Mouse (Mus musculus) liver, embryonic 16.5 days (tissue): ENCODE measurements around the gene Aip. TPM values are rescaled to one million over a fixed set of nuclear protein-coding genes. Genes with fewer than 3 reads are reported as not detected.

Source experiments
- ATAC-seq: fragments of 200-750 bp; cut with Nextera tagmentation; 2 replicates; pipeline ENCODE4 v1.8.0; 2017; ENCODE audit warnings: low read depth, mild to moderate bottlenecking, moderate number of reproducible peaks, moderate library complexity
- H3K27ac ChIP-seq: fragments of 300-500 bp; sonication (generic); 2 replicates; pipeline ENCODE4 v1.5.1; 2014; ENCODE audit warnings: mild to moderate bottlenecking, low read length
- H3K27me3 ChIP-seq: fragments of 300-500 bp; sonication (generic); 2 replicates; pipeline ENCODE4 v1.6.1; 2014; ENCODE audit warnings: low read depth, low read length, mixed read lengths; ENCODE audit not compliant: control insufficient read depth, insufficient read depth
- H3K36me3 ChIP-seq: fragments of 300-500 bp; sonication (generic); 2 replicates; pipeline ENCODE4 v1.6.1; 2014; ENCODE audit warnings: mild to moderate bottlenecking; ENCODE audit not compliant: control insufficient read depth, insufficient read depth
- H3K4me1 ChIP-seq: fragments of 300-500 bp; sonication (generic); 2 replicates; pipeline ENCODE4 v1.6.1; 2014; ENCODE audit warnings: low read depth, low read length, mixed read lengths; ENCODE audit not compliant: control insufficient read depth
- H3K4me2 ChIP-seq: fragments of 300-500 bp; sonication (generic); 2 replicates; pipeline ENCODE4 v1.6.1; 2014; ENCODE audit warnings: low read depth, low read length, mixed read lengths
- H3K4me3 ChIP-seq: fragments of 300-500 bp; sonication (generic); 2 replicates; pipeline ENCODE4 v1.5.1; 2014; ENCODE audit warnings: low read depth, mild to moderate bottlenecking, low read length
- H3K9ac ChIP-seq: fragments of 300-500 bp; sonication (generic); 2 replicates; pipeline ENCODE4 v1.6.1; 2014; ENCODE audit warnings: low read depth, low read length
- H3K9me3 ChIP-seq: fragments of 300-500 bp; sonication (generic); replicated peaks from 2 replicates; pipeline ENCODE4 v1.6.1; 2016; ENCODE audit warnings: low read length; ENCODE audit not compliant: control insufficient read depth
- WGBS: fragments of 180-500 bp; shearing (Covaris S2); extraction: QIAGEN DNeasy Blood & Tissue Kit; methylation state at CpG from one replicate; pipeline ENCODE4 v1.1.7; 2014; ENCODE audit not compliant: insufficient replicate concordance; 5-methylcytosine and 5-hydroxymethylcytosine counted together
- polyA plus RNA-seq: library from polyadenylated mRNA; unstranded; fragments of >200 nt; fragmentation: Nextera tagmentation; extraction: Ambion mirVana; gene quantifications from 2 replicates; pipeline ENCODE4 v1.2.1, GENCODE M21; 2015

Gene Aip
- polyA plus RNA-seq, 1 experiment from 2014 or later = 32.4 TPM

DNA sequence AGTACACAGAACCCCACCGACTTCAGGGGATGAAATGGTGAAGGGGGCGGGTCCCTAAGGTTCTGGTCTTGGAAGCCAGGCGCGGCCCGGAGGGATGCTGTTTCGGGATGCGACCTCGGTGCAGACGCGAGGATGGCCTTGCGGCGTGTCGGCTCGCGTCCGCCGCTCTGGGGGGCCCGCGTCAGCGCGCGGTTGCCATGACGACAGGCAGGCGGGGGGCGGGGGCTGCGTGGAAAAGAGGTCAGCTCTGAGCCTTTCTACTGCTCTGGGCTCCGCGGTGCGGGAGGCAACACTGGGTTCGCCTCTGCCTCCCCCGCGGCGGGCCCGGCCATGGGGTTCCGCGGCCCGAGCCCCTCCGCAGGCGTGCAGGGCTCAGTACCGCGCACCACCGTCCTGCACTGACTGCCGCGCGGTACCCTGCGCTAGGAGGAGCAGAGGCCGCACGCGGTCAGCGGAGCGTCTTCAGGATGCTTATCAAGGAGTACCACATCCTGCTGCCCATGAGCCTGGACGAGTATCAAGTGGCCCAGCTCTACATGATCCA is 24.9 kb downstream of the Aip start:
- WGBS = 1% methylated on average over 52 of the region's 52 CpGs
- peaks cover 24% of the 10 kb centered on the region for H3K27me3 ChIP-seq
- H3K4me2 ChIP-seq = peak overlapping the region; percentile 99
- H3K4me3 ChIP-seq = peak overlapping the region; percentile 66
- H3K9me3 ChIP-seq = no peaks in the 10 kb centered on the region
- peak overlapping the region; percentile 65 for H3K9ac ChIP-seq
- peaks cover 46% of the 10 kb centered on the region for H3K4me1 ChIP-seq
- no peaks in the 10 kb centered on the region for H3K36me3 ChIP-seq
- no peak for ATAC-seq
- H3K27ac ChIP-seq = no peak overlapping the region

DNA sequence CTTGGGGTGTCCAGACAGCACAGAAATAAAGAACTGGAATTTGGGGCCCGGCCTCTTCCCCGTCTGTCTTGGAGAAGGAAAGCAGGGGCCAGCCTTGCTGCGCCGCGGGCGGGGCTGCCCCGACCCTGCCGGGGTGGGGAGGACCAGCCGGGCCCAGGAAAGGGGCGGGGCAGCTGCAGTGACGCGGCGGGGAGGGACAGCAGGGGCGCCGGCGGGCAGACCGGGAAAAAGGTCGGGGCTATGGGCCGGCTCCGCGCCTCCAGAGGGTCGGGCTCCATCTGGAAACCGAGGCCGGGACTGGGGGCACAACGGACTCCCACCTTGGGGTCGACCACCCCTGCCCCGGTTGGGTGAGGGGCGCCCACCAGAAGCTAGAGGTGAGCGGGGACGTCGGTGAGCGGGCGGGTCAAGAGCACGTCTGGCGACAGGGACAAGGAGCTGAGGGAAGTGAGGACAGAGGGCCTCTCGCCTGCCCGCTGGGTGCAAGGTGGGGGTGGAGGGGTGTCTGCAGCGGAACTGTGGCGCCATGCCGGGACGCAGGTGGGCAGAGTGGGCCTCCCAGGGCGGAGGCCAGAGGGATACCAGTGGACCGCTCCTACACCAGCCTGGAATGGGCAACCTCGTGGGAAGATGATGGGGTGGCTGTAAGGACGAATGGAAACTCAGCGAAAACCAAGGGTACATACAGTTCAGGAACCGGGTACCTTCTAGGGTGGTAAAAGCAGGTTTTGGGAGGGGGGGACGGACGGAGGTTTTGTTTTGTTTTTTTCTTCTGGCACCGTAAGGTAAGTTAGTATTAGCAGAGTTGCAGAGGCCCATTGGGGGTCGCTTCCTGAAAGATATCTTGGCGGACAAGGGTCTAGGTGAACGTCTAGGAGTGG is 25.6 kb downstream of the Aip start, which contains the start of gene Pitpnm1:
TSS of gene Pitpnm1 (plus strand) at position 162 of the 881 bp plus-strand sequence.
- Histone ChIP-seq H3K27me3 (peaks cover 24% of the 10 kb centered on the region), H3K36me3 (no peaks in the 10 kb centered on the region), H3K9me3 (no peaks in the 10 kb centered on the region), H3K9ac (peak within 1 kb of the TSS; percentile 65), H3K4me3 (peak within 1 kb of the TSS; percentile 86), H3K4me1 (peaks cover 46% of the 10 kb centered on the region), H3K27ac (peak within 1 kb of the TSS; percentile 83), H3K4me2 (peak within 1 kb of the TSS; percentile 99)
- WGBS = 1% methylated on average over 53 of the region's 53 CpGs
- ATAC-seq = no peak

DNA sequence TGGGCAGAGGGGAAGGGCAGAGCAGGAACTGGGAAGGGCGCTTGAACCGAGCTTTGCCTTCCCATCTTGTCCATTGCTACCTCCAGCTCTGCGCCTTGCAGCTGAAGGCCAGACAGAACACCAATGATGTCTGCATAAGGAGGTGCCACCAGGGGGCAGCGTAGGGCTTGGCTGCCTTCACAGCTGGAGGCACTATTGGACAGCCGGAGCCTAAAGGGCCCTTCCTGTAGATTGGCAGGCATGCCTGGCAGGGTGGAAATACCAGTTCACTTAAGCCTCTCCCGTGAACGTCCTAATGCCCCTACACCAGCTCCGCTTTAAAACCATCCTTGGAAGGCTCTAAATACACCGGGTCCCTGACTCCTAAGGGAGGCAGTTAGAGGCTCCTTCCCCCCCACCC is 26.6 kb downstream of the Aip start:
- peak overlapping the region; percentile 86 for H3K4me3 ChIP-seq
- peaks cover 24% of the 10 kb centered on the region for H3K27me3 ChIP-seq
- no peak for ATAC-seq
- H3K27ac ChIP-seq = peak overlapping the region; percentile 83
- H3K4me1 ChIP-seq = peaks cover 46% of the 10 kb centered on the region
- H3K9ac ChIP-seq = peak overlapping the region; percentile 65
- no peaks in the 10 kb centered on the region for H3K9me3 ChIP-seq
- peak overlapping the region; percentile 99 for H3K4me2 ChIP-seq
- WGBS = 5% methylated on average over 9 of the region's 9 CpGs
- no peaks in the 10 kb centered on the region for H3K36me3 ChIP-seq

DNA sequence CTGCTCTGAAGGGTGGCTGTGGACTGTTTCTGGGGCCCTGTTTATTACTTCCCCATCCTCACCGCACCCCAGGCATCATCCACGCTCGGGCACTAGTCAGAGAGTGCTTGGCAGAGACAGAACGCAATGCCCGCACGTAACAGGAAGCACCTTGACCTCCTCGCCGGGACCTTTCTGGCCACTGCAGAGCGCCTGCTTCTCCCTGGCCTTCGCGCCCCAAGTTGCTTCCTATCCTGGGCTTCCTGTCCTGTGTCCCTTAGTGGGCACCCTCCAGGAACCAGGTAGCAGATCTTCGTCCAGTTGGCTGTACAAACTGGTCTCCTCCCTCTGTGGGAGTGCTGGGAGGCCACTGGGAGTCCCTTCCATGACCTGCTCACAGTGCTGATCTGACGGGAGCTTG is 27.2 kb downstream of the Aip start:
- H3K4me2 ChIP-seq = peak overlapping the region; percentile 99
- peak overlapping the region; percentile 46 for H3K27ac ChIP-seq
- no peak for ATAC-seq
- H3K27me3 ChIP-seq = peaks cover 24% of the 10 kb centered on the region
- no peaks in the 10 kb centered on the region for H3K9me3 ChIP-seq
- peaks cover 46% of the 10 kb centered on the region for H3K4me1 ChIP-seq
- peak overlapping the region; percentile 86 for H3K4me3 ChIP-seq
- H3K9ac ChIP-seq = peak overlapping the region; percentile 91; the same call in 1 of the 2 replicates
- WGBS = 72% methylated on average over 13 of the region's 13 CpGs
- no peaks in the 10 kb centered on the region for H3K36me3 ChIP-seq

DNA sequence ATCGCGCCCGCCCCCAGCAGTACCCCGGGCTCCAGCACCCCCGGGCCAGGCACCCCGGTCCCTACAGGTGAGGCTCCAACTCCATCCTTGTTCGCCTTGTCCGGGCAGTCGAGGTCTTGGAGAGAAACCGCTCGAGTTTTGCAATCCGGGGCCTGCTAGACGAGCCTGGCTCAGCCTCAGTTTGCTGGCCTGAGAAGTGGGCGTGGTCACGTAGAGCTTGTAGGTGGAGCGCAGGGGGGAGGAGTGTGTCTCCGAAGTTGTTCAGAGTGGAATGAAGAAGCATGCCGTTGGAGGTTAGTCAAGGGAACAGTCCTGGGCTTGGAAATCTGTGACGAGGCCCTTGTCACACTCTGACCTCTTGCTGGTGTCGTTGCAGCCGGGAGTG is 28.2 kb downstream of the Aip start:
- peak overlapping the region; percentile 100 for H3K27ac ChIP-seq
- WGBS = 1% methylated on average over 21 of the region's 21 CpGs
- H3K36me3 ChIP-seq = no peaks in the 10 kb centered on the region
- H3K4me1 ChIP-seq = peaks cover 46% of the 10 kb centered on the region
- no peaks in the 10 kb centered on the region for H3K9me3 ChIP-seq
- peak overlapping the region; percentile 86 for H3K4me3 ChIP-seq
- peak overlapping the region; percentile 91 for H3K9ac ChIP-seq
- ATAC-seq = peak; percentile 68
- H3K27me3 ChIP-seq = peaks cover 24% of the 10 kb centered on the region
- peak overlapping the region; percentile 99 for H3K4me2 ChIP-seq

DNA sequence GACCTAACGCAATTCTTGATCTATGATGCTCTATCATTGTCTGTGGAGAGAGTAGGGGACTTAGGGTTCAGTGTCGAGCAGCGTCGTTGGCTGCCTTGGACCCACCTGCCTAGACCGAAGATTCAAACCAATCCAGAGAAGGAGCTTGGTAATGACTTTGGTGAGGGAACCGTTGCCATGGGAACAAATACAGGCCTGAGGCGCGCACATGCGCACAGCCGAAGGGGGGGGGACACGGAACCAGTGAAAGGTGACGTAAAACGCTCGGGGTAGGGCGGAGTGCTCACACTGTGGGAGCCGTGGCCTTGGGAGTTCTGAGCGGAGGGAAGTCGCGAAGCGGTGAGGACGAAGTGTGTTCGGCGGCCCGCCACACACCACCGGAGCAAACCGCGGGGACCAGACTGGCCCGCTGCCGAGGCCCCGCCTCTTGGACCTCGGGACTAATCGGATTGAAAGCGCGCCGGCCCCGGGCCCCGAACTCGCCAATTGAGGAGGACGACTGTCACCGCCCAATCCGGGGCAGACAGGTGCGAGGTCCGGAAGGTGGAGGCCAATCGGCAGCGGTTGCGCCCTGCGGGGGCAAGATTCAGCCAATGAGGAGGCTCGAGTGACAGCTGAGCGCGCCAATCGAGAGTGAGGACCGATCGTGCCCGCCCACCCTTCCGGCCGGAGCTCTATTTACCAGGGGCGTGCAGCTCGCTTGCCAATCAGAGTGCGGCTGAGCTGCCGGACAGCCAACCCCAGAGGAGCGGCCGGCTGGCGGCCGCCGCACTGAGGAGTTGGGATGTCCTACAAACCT is 28.8 kb downstream of the Aip start, which contains the start of gene Cdk2ap2:
TSS of gene Cdk2ap2 (plus strand) at position 541 of the 799 bp plus-strand sequence.
- H3K27ac ChIP-seq = peak within 1 kb of the TSS; percentile 100
- peak within 1 kb of the TSS; percentile 86 for H3K4me3 ChIP-seq
- H3K9me3 ChIP-seq = no peaks in the 10 kb centered on the region
- peak; percentile 90 for ATAC-seq
- under 1% methylated on average over 64 of the region's 65 CpGs for WGBS
- peaks cover 20% of the 10 kb centered on the region for H3K27me3 ChIP-seq
- peak within 1 kb of the TSS; percentile 91 for H3K9ac ChIP-seq
- peak within 1 kb of the TSS; percentile 99 for H3K4me2 ChIP-seq
- H3K36me3 ChIP-seq = no peaks in the 10 kb centered on the region
- peaks cover 46% of the 10 kb centered on the region for H3K4me1 ChIP-seq

DNA sequence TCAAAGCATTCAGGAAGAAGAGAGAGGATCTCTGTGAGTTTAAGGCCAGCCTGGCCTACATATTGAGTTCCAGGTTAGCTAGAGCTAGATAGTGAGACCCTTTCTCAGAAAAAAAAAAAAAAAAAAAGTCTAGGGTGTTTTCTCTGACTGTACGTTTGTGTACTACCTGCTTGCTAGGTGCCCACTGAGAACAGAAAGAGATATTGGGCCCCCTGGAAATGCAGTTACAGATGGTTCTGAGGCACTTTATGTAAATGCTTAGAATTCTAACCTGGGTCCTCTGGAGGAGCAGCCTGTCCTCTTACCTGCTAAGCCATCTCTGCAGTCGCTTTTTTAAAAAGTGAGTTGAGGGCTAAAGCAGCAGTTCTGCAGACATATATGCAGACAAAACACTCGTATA is 29.9 kb downstream of the Aip start:
- Histone ChIP-seq H3K4me1 (peaks cover 43% of the 10 kb centered on the region), H3K27ac (no peak overlapping the region), H3K9me3 (no peaks in the 10 kb centered on the region), H3K4me3 (no peak overlapping the region), H3K27me3 (peaks cover 10% of the 10 kb centered on the region), H3K36me3 (no peaks in the 10 kb centered on the region), H3K9ac (no peak overlapping the region), H3K4me2 (peak overlapping the region; percentile 99; the same call in 1 of the 2 replicates)
- 57% methylated on average over 3 of the region's 3 CpGs for WGBS
- no peak for ATAC-seq

DNA sequence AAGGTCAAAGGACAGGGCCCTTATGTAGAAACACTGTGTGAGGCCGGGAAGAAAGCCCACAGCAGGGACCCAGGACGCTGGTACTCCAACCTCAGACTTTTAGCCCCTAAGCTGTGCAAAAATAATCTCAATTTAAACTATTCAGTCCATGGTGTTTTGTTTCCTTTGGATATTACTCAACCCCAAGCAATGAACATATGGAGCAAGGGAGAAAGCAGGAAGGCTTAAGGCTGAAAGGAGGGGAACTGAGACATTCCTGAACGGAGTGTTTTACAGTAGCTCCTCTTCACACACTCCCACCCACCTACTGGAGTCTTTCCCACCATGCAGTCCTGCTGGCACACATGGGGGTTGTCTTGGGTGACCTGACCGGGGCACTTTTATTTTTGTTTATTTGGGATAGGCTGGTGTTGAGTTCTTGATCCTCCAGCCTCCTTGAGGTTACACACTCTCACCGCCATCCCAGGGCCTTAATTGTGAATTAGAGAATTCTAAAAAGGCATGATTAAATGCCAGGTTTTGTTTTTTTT is 30.8 kb downstream of the Aip start:
- H3K4me2 ChIP-seq = no peak overlapping the region
- H3K9me3 ChIP-seq = no peaks in the 10 kb centered on the region
- H3K27ac ChIP-seq = no peak overlapping the region
- H3K4me1 ChIP-seq = peaks cover 34% of the 10 kb centered on the region
- 71% methylated on average over 5 of the region's 5 CpGs for WGBS
- H3K36me3 ChIP-seq = no peaks in the 10 kb centered on the region
- no peak overlapping the region for H3K9ac ChIP-seq
- ATAC-seq = no peak
- no peak overlapping the region for H3K4me3 ChIP-seq
- H3K27me3 ChIP-seq = peaks cover under 1% of the 10 kb centered on the region; the same call in 1 of the 2 replicates
